Mouse (Mus musculus) left cerebral cortex, postnatal 14 days (tissue): Measurements from ENCODE around the gene Slc29a4. TPM values are rescaled to one million over a fixed set of nuclear protein-coding genes. Genes with fewer than 3 reads are reported as not detected.

Experiments
- DNase-seq, 2 experiments: peaks; one replicate each; pipeline ENCODE4 v3.0.0; 2021 to 2022; ENCODE audit warnings: low spot score in 2 of 2, mixed read lengths in 1 of 2
- intact Hi-C: fragments of 180-260 bp; cut with DNase I; formaldehyde crosslinking; loops from one replicate; pipeline ENCODE4 v1.15.1; 2025
- total RNA-seq, 2 experiments: library from RNA; stranded (reverse); gene quantifications; 2 replicates each; pipeline ENCODE4 v1.2.3; 2021

Gene Slc29a4
- total RNA-seq, 2 experiments from 2014 or later, result 36.9 to 46.7 TPM

GRCm38 (mm10) chr5:142771034-142771433, 78.7 kb downstream of the Slc29a4 start:
- no peak for DNase-seq
- intact Hi-C loops, result no loop called here

DNA sequence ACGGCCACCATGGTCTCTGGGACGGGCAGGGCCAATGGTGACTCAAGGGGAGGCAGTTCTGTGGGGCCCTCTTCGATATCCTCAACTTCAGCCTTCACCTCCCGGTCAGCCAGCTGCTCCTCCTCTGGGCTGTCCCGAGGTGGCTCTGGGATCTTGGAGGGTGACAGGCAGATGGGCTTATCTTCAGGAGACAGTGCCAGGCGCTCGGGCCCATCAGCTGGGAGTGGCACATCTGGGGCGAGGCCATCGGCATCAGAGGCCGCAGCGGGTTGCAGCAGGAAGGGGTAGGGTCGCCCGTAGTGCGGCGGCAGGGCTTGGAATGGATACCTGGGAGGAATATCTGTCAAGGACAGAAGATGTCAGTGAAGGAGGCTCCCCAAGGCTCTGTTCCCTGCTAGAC, 79.7 kb downstream of the Slc29a4 start:
- intact Hi-C loops, result no loop called here
- no peak for DNase-seq

Other genes with a start within 250 kb of the Slc29a4 start
- gene Ap5z1, start 228.6 kb upstream of the Slc29a4 start, total RNA-seq, result 10 to 100 TPM; 18.6 to 21.0 TPM
- 1 to 10 TPM in 1 of 2 experiments, under 1 TPM in 1; 0.85 to 1.1 TPM for gene Papolb, start 162.4 kb upstream of the Slc29a4 start, total RNA-seq
- 10 to 100 TPM; 19.2 to 21.2 TPM for gene Radil, start 141.4 kb upstream of the Slc29a4 start, total RNA-seq
- 100 to 1,000 TPM; 126 to 127 TPM for gene Mmd2, start 83.7 kb upstream of the Slc29a4 start, total RNA-seq
- gene Wipi2, start 64.8 kb upstream of the Slc29a4 start, total RNA-seq, result 10 to 100 TPM; 89.6 to 91.7 TPM
- gene Tnrc18, start 125.2 kb downstream of the Slc29a4 start, total RNA-seq, result 100 to 1,000 TPM; 136 to 162 TPM
- 10 to 100 TPM; 34.2 to 34.4 TPM for gene Fbxl18, start 202.9 kb downstream of the Slc29a4 start, total RNA-seq
- gene Actb, start 214.2 kb downstream of the Slc29a4 start, total RNA-seq, result 1,000 to 10,000 TPM; 3,011 to 3,018 TPM